Mouse (Mus musculus): ENCODE data around the gene 1700029P11Rik. TPM values are rescaled to one million over a fixed set of nuclear protein-coding genes. Genes with fewer than 3 reads are reported as not detected.

1700029P11Rik gene
- polyA plus RNA-seq, 1 experiment from 2014 or later = not detected

DNA sequence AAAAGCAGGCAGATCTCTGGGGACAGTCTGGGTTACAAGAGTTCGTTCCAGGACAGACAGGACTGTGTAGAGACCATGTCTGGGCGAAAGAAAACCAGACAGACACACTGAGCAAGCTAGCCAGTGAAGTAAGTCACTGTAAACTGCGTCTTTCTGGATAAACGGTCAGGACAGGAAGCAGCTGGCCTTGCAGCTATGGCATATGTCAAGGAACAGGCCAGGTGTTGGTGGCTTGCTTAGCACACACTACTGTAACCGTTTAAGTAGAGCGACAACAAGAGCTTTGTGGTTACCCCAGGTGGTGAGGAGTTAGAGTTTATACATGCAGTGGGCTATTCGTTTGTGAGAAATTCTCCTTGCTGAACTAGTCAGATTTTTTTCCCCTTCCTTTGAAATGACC, 47.4 kb downstream of the 1700029P11Rik start:
- 74% methylated on average over 7 of the region's 7 CpGs for WGBS
- Histone ChIP-seq H3K36me3 (ENCODE audit: control insufficient read depth, insufficient read depth, low read length) (peaks cover 35% of the 10 kb centered on the region), H3K9ac (ENCODE audit: low read length) (no peak overlapping the region), H3K4me3 (replicated peaks; ENCODE audit: low read length) (no peak overlapping the region), H3K27ac (ENCODE audit: low read length) (no peak overlapping the region), H3K9me3 (replicated peaks; ENCODE audit: control insufficient read depth, low read length) (no peaks in the 10 kb centered on the region), H3K4me2 (ENCODE audit: low read depth, low read length) (no peak overlapping the region), H3K4me1 (ENCODE audit: control insufficient read depth, insufficient read depth, low read length) (no peaks in the 10 kb centered on the region), H3K27me3 (ENCODE audit: control insufficient read depth, insufficient read depth, low read length) (no peaks in the 10 kb centered on the region)
- no peak for ATAC-seq (ENCODE audit: insufficient read depth, low FRiP score)

Other genes with a start within 250 kb of the 1700029P11Rik start
- 21.5 and 23.9 TPM in 2 replicates for gene Zc3h7b, start 235.5 kb upstream of the 1700029P11Rik start, polyA plus RNA-seq (2015; fragmentation: Nextera tagmentation; extraction: Ambion mirVana)
- gene Rangap1, start 235.0 kb upstream of the 1700029P11Rik start, polyA plus RNA-seq (2015; fragmentation: Nextera tagmentation; extraction: Ambion mirVana) = 95.8 and 98.5 TPM in 2 replicates
- 21.0 and 24.6 TPM in 2 replicates for gene Tef, start 178.1 kb upstream of the 1700029P11Rik start, polyA plus RNA-seq (2015; fragmentation: Nextera tagmentation; extraction: Ambion mirVana)
- gene Tob2, start 121.7 kb upstream of the 1700029P11Rik start, polyA plus RNA-seq (2015; fragmentation: Nextera tagmentation; extraction: Ambion mirVana) = 30.0 and 31.7 TPM in 2 replicates
- 112 and 120 TPM in 2 replicates for gene Phf5a, start 108.6 kb upstream of the 1700029P11Rik start, polyA plus RNA-seq (2015; fragmentation: Nextera tagmentation; extraction: Ambion mirVana)
- gene Aco2, start 108.2 kb upstream of the 1700029P11Rik start, polyA plus RNA-seq (2015; fragmentation: Nextera tagmentation; extraction: Ambion mirVana) = 190 and 200 TPM in 2 replicates
- gene Polr3h, start 54.3 kb upstream of the 1700029P11Rik start, polyA plus RNA-seq (2015; fragmentation: Nextera tagmentation; extraction: Ambion mirVana) = 58.6 and 70.1 TPM in 2 replicates
- 17.1 and 18.2 TPM in 2 replicates for gene Csdc2, start 43.8 kb upstream of the 1700029P11Rik start, polyA plus RNA-seq (2015; fragmentation: Nextera tagmentation; extraction: Ambion mirVana)
- gene Pmm1, start 19.6 kb upstream of the 1700029P11Rik start, polyA plus RNA-seq (2015; fragmentation: Nextera tagmentation; extraction: Ambion mirVana) = 31.5 and 32.9 TPM in 2 replicates
- gene Xrcc6, start 7.3 kb downstream of the 1700029P11Rik start, polyA plus RNA-seq (2015; fragmentation: Nextera tagmentation; extraction: Ambion mirVana) = 71.9 and 72.2 TPM in 2 replicates
- gene Desi1, start 53.3 kb downstream of the 1700029P11Rik start, polyA plus RNA-seq (2015; fragmentation: Nextera tagmentation; extraction: Ambion mirVana) = 18.6 and 19.8 TPM in 2 replicates
- 209 and 251 TPM in 2 replicates for gene Snu13, start 67.1 kb downstream of the 1700029P11Rik start, polyA plus RNA-seq (2015; fragmentation: Nextera tagmentation; extraction: Ambion mirVana)
- not detected in 2 replicates for gene 4930407I10Rik, start 78.6 kb downstream of the 1700029P11Rik start, polyA plus RNA-seq (2015; fragmentation: Nextera tagmentation; extraction: Ambion mirVana)
- 0.03 TPM in 1 of 2 replicates, not detected in the other for gene Mei1, start 89.5 kb downstream of the 1700029P11Rik start, polyA plus RNA-seq (2015; fragmentation: Nextera tagmentation; extraction: Ambion mirVana)
- gene Ccdc134, start 147.4 kb downstream of the 1700029P11Rik start, polyA plus RNA-seq (2015; fragmentation: Nextera tagmentation; extraction: Ambion mirVana) = 15.9 and 17.2 TPM in 2 replicates
- gene Srebf2, start 166.6 kb downstream of the 1700029P11Rik start, polyA plus RNA-seq (2015; fragmentation: Nextera tagmentation; extraction: Ambion mirVana) = 161 and 169 TPM in 2 replicates
- gene Shisa8, start 232.3 kb downstream of the 1700029P11Rik start, polyA plus RNA-seq (2015; fragmentation: Nextera tagmentation; extraction: Ambion mirVana) = not detected in 2 replicates
- 0.10 TPM in 1 of 2 replicates, not detected in the other for gene Tnfrsf13c, start 243.8 kb downstream of the 1700029P11Rik start, polyA plus RNA-seq (2015; fragmentation: Nextera tagmentation; extraction: Ambion mirVana)

Measured in stomach, embryonic 16.5 days (tissue).